Mouse (Mus musculus) layer of hippocampus, postnatal 14 days (tissue): Measurements from ENCODE around the gene Shc2. TPM values are rescaled to one million over a fixed set of nuclear protein-coding genes. Genes with fewer than 3 reads are reported as not detected.

Experiments
- DNase-seq, 2 experiments: peaks; one replicate each; pipeline ENCODE4 v3.0.0; 2021 to 2022; ENCODE audit warnings: low spot score in 2 of 2, mixed read lengths in 1 of 2
- total RNA-seq, 2 experiments: library from RNA; stranded (reverse); gene quantifications; 2 replicates each; pipeline ENCODE4 v1.2.3; 2021

Gene Shc2
- total RNA-seq, 2 experiments from 2014 or later, result 42.7 to 44.5 TPM

GRCm38 (mm10) chr10:79668771-79669575 lies 31.3 kb upstream of the Shc2 start, which contains the start of gene Tpgs1:
TSS of gene Tpgs1 (plus strand) at chr10:79669369.
- DNase-seq, result peak; percentile 95 to 97

GRCm38 (mm10) chr10:79668076-79668475 lies 30.4 kb upstream of the Shc2 start:
- no peak for DNase-seq

GRCm38 (mm10) chr10:79666493-79666892 lies 28.8 kb upstream of the Shc2 start:
- no peak for DNase-seq

GRCm38 (mm10) chr10:79665051-79665450 lies 27.3 kb upstream of the Shc2 start:
- DNase-seq, result no peak

- peak in 1 of 2 experiments; percentile 56 for DNase-seq
These were observed 26.5 kb upstream of the Shc2 start, which contains the start of gene Madcam1 for GRCm38 (mm10) chr10:79664131-79664665. TSS of gene Madcam1 (plus strand) at chr10:79664559.

GRCm38 (mm10) chr10:79661861-79662260 lies 24.1 kb upstream of the Shc2 start:
- DNase-seq, result no peak

- no peak for DNase-seq
These were observed 22.6 kb upstream of the Shc2 start for GRCm38 (mm10) chr10:79660298-79660697.

- DNase-seq, result no peak
These were observed 21.1 kb upstream of the Shc2 start for GRCm38 (mm10) chr10:79658829-79659228.

GRCm38 (mm10) chr10:79654946-79655395 lies 17.3 kb upstream of the Shc2 start:
- DNase-seq, result peak; percentile 72 to 74

GRCm38 (mm10) chr10:79652789-79653188 lies 15.1 kb upstream of the Shc2 start:
- no peak for DNase-seq

GRCm38 (mm10) chr10:79649070-79649751 lies 11.5 kb upstream of the Shc2 start:
- peak; percentile 76 to 88 for DNase-seq

- no peak for DNase-seq
These were observed 8.0 kb upstream of the Shc2 start, which contains the start of gene Odf3l2 for GRCm38 (mm10) chr10:79645711-79646110. TSS of gene Odf3l2 (minus strand) at chr10:79645738.

GRCm38 (mm10) chr10:79638486-79639204 lies 927 bp upstream of the Shc2 start:
- DNase-seq, result no peak

GRCm38 (mm10) chr10:79636287-79636686 lies 1.4 kb downstream of the Shc2 start:
- no peak for DNase-seq

- no peak for DNase-seq
These were observed 4.5 kb downstream of the Shc2 start for GRCm38 (mm10) chr10:79633006-79633777.

- DNase-seq, result peak; percentile 63 to 81
These were observed 6.3 kb downstream of the Shc2 start for GRCm38 (mm10) chr10:79631432-79631831.

GRCm38 (mm10) chr10:79628377-79628776 lies 9.3 kb downstream of the Shc2 start:
- DNase-seq, result peak in 1 of 2 experiments; percentile 60

GRCm38 (mm10) chr10:79626156-79626555 lies 11.6 kb downstream of the Shc2 start:
- no peak for DNase-seq

GRCm38 (mm10) chr10:79625398-79625797 lies 12.3 kb downstream of the Shc2 start:
- no peak for DNase-seq

- DNase-seq, result no peak
These were observed 13.8 kb downstream of the Shc2 start for GRCm38 (mm10) chr10:79623950-79624349.
